Mouse (Mus musculus) neural tube, embryonic 13.5 days (tissue): ENCODE measurements at regions not wholly inside any gene's neighbourhood (a gene's known extent, or its start where the extent isn't known, plus 50 kb on each side); places are given as distances from the start of the nearest gene placed in this dataset.
"Not testable (repeated sequence)": the region's sequence is repeated elsewhere in the genome, so short reads cannot be mapped to it uniquely, and the experiment has no call there.

Experiments used
- ATAC-seq: fragments of 200-750 bp; cut with Nextera tagmentation; 2 replicates; pipeline ENCODE4 v1.8.0; 2017; ENCODE audit warnings: low read depth, mild to moderate bottlenecking, moderate TSS enrichment, moderate library complexity
- H3K27ac ChIP-seq: fragments of 300-500 bp; sonication (generic); replicated peaks from 2 replicates; pipeline ENCODE4 v1.5.1; 2015; ENCODE audit warnings: moderate library complexity, mild to moderate bottlenecking, inconsistent platforms
- H3K27me3 ChIP-seq: fragments of 300-500 bp; sonication (generic); 2 replicates; pipeline ENCODE4 v1.6.1; 2015; ENCODE audit warnings: mild to moderate bottlenecking, inconsistent platforms
- H3K36me3 ChIP-seq: fragments of 300-500 bp; sonication (generic); 2 replicates; pipeline ENCODE4 v1.6.1; 2015; ENCODE audit warnings: mild to moderate bottlenecking, inconsistent platforms
- H3K4me1 ChIP-seq: fragments of 300-500 bp; sonication (generic); replicated peaks from 2 replicates; pipeline ENCODE4 v1.6.1; 2015; ENCODE audit warnings: inconsistent platforms
- H3K4me2 ChIP-seq: fragments of 300-500 bp; sonication (generic); 2 replicates; pipeline ENCODE4 v1.6.1; 2015; ENCODE audit warnings: inconsistent platforms, mild to moderate bottlenecking, moderate library complexity
- H3K4me3 ChIP-seq: fragments of 300-500 bp; sonication (generic); 2 replicates; pipeline ENCODE4 v1.5.1; 2015; ENCODE audit warnings: mild to moderate bottlenecking, inconsistent platforms
- H3K9ac ChIP-seq: fragments of 300-500 bp; sonication (generic); 2 replicates; pipeline ENCODE4 v1.6.1; 2015; ENCODE audit warnings: moderate library complexity, mild to moderate bottlenecking, inconsistent platforms
- H3K9me3 ChIP-seq: fragments of 300-500 bp; sonication (generic); 2 replicates; pipeline ENCODE4 v1.6.1; 2016; ENCODE audit warnings: inconsistent platforms
- WGBS: fragments of 180-500 bp; shearing (Covaris S2); methylation state at CpG from one replicate; pipeline ENCODE4 v1.1.7; 2015; 5-methylcytosine and 5-hydroxymethylcytosine counted together

GRCm38 (mm10) chr10:84260931-84261650 is 179.3 kb downstream of the Nuak1 start:
- H3K36me3 ChIP-seq: no peaks in the 10 kb centered on the region
- no peaks in the 10 kb centered on the region for H3K4me1 ChIP-seq
- H3K9ac ChIP-seq: no peak overlapping the region
- no peak overlapping the region for H3K4me3 ChIP-seq
- WGBS: 75% methylated on average over 6 of the region's 6 CpGs
- H3K4me2 ChIP-seq: no peak overlapping the region
- H3K27me3 ChIP-seq: no peaks in the 10 kb centered on the region
- H3K27ac ChIP-seq: no peak overlapping the region
- no peaks in the 10 kb centered on the region for H3K9me3 ChIP-seq
- ATAC-seq: no peak

GRCm38 (mm10) chr10:84262943-84263342 is 177.5 kb downstream of the Nuak1 start:
- Histone ChIP-seq H3K4me3 (no peak overlapping the region), H3K9me3 (no peaks in the 10 kb centered on the region), H3K27ac (no peak overlapping the region), H3K36me3 (no peaks in the 10 kb centered on the region), H3K27me3 (no peaks in the 10 kb centered on the region), H3K9ac (no peak overlapping the region), H3K4me2 (no peak overlapping the region), H3K4me1 (no peaks in the 10 kb centered on the region)
- 87% methylated on average over 4 of the region's 4 CpGs for WGBS
- no peak for ATAC-seq

- Histone ChIP-seq H3K9ac (no peak overlapping the region), H3K27me3 (no peaks in the 10 kb centered on the region), H3K4me3 (no peak overlapping the region), H3K9me3 (no peaks in the 10 kb centered on the region), H3K4me1 (no peaks in the 10 kb centered on the region; the same call in 1 of the 2 replicates), H3K36me3 (no peaks in the 10 kb centered on the region), H3K4me2 (no peak overlapping the region), H3K27ac (no peak overlapping the region)
- 41% methylated on average over 6 of the region's 6 CpGs for whole genome bisulfite sequencing
- ATAC-seq: no peak
Observed at GRCm38 (mm10) chr10:84285832-84286506, 154.4 kb downstream of the Nuak1 start.

GRCm38 (mm10) chr10:84294422-84294821 is 146.0 kb downstream of the Nuak1 start:
- Histone ChIP-seq H3K36me3 (no peaks in the 10 kb centered on the region), H3K4me1 (no peaks in the 10 kb centered on the region), H3K4me3 (no peak overlapping the region), H3K4me2 (no peak overlapping the region), H3K27me3 (no peaks in the 10 kb centered on the region), H3K9me3 (no peaks in the 10 kb centered on the region), H3K9ac (no peak overlapping the region), H3K27ac (no peak overlapping the region)
- ATAC-seq: no peak
- 87% methylated on average over 4 of the region's 4 CpGs for WGBS

GRCm38 (mm10) chr10:84296168-84296567 is 144.2 kb downstream of the Nuak1 start:
- Histone ChIP-seq H3K4me2 (no peak overlapping the region), H3K9ac (no peak overlapping the region), H3K9me3 (no peaks in the 10 kb centered on the region), H3K4me1 (no peaks in the 10 kb centered on the region), H3K4me3 (no peak overlapping the region), H3K27me3 (no peaks in the 10 kb centered on the region), H3K27ac (no peak overlapping the region), H3K36me3 (no peaks in the 10 kb centered on the region)
- no peak for ATAC-seq
- WGBS: 90% methylated on average over 3 of the region's 3 CpGs

- Histone ChIP-seq H3K36me3 (no peaks in the 10 kb centered on the region), H3K9ac (no peak overlapping the region), H3K9me3 (no peaks in the 10 kb centered on the region), H3K4me3 (no peak overlapping the region), H3K4me1 (peaks cover 6% of the 10 kb centered on the region; the same call in 1 of the 2 replicates), H3K27me3 (no peaks in the 10 kb centered on the region), H3K4me2 (no peak overlapping the region), H3K27ac (no peak overlapping the region)
- 70% methylated on average over 2 of the region's 2 CpGs for WGBS
- ATAC-seq: no peak
Observed at GRCm38 (mm10) chr10:84301561-84301960, 138.8 kb downstream of the Nuak1 start.

GRCm38 (mm10) chr10:84302821-84303520 is 137.4 kb downstream of the Nuak1 start:
- Histone ChIP-seq H3K4me3 (no peak overlapping the region), H3K4me2 (no peak overlapping the region), H3K9ac (no peak overlapping the region), H3K9me3 (no peaks in the 10 kb centered on the region), H3K36me3 (no peaks in the 10 kb centered on the region), H3K27ac (no peak overlapping the region), H3K4me1 (peaks cover 6% of the 10 kb centered on the region; the same call in 1 of the 2 replicates), H3K27me3 (no peaks in the 10 kb centered on the region)
- WGBS: 58% methylated on average over 7 of the region's 7 CpGs
- peak; percentile 50 for ATAC-seq

- not testable (repeated sequence) for H3K9ac ChIP-seq, H3K9me3 ChIP-seq, ATAC-seq, H3K27ac ChIP-seq, H3K36me3 ChIP-seq, H3K27me3 ChIP-seq, H3K4me3 ChIP-seq, H3K4me1 ChIP-seq, H3K4me2 ChIP-seq
- 94% methylated on average over 17 of the region's 17 CpGs for WGBS
Observed at GRCm38 (mm10) chr10:84308746-84309145, 131.7 kb downstream of the Nuak1 start.

- no peak overlapping the region for H3K27ac ChIP-seq
- no peak overlapping the region for H3K4me3 ChIP-seq
- no peaks in the 10 kb centered on the region for H3K9me3 ChIP-seq
- H3K4me1 ChIP-seq: no peaks in the 10 kb centered on the region
- no peaks in the 10 kb centered on the region for H3K27me3 ChIP-seq
- no peak overlapping the region for H3K4me2 ChIP-seq
- H3K36me3 ChIP-seq: no peaks in the 10 kb centered on the region
- H3K9ac ChIP-seq: no peak overlapping the region
- no peak for ATAC-seq
- WGBS: 94% methylated on average over 5 of the region's 5 CpGs
Observed at GRCm38 (mm10) chr10:84310653-84311052, 129.7 kb downstream of the Nuak1 start.

- Histone ChIP-seq H3K27me3 (no peaks in the 10 kb centered on the region), H3K4me2 (no peak overlapping the region), H3K9ac (no peak overlapping the region), H3K9me3 (no peaks in the 10 kb centered on the region), H3K4me3 (no peak overlapping the region), H3K36me3 (no peaks in the 10 kb centered on the region), H3K4me1 (no peaks in the 10 kb centered on the region), H3K27ac (no peak overlapping the region)
- 44% methylated on average over 7 of the region's 7 CpGs for WGBS
- no peak for ATAC-seq
Observed at GRCm38 (mm10) chr10:84312656-84313055, 127.7 kb downstream of the Nuak1 start.

- H3K4me2 ChIP-seq: no peak overlapping the region
- no peaks in the 10 kb centered on the region for H3K36me3 ChIP-seq
- no peaks in the 10 kb centered on the region for H3K4me1 ChIP-seq
- no peaks in the 10 kb centered on the region for H3K27me3 ChIP-seq
- ATAC-seq: no peak
- no peak overlapping the region for H3K27ac ChIP-seq
- H3K9me3 ChIP-seq: no peaks in the 10 kb centered on the region
- 95% methylated on average over 1 of the region's 1 CpGs for WGBS
- no peak overlapping the region for H3K9ac ChIP-seq
- H3K4me3 ChIP-seq: no peak overlapping the region
Observed at GRCm38 (mm10) chr10:84316857-84317256, 123.5 kb downstream of the Nuak1 start.

- Histone ChIP-seq H3K27ac (no peak overlapping the region), H3K4me3 (no peak overlapping the region), H3K4me2 (no peak overlapping the region), H3K9ac (no peak overlapping the region), H3K27me3 (no peaks in the 10 kb centered on the region), H3K36me3 (no peaks in the 10 kb centered on the region), H3K9me3 (no peaks in the 10 kb centered on the region), H3K4me1 (no peaks in the 10 kb centered on the region)
- WGBS: 54% methylated on average over 5 of the region's 5 CpGs
- no peak for ATAC-seq
Observed at GRCm38 (mm10) chr10:84317960-84318359, 122.4 kb downstream of the Nuak1 start.
